Mouse (Mus musculus) heart, embryonic 13.5 days (tissue): ENCODE measurements around the gene Lsm11. TPM values are rescaled to one million over a fixed set of nuclear protein-coding genes. Genes with fewer than 3 reads are reported as not detected.

Experiments used
- ATAC-seq: fragments of 200-750 bp; cut with Nextera tagmentation; 2 replicates; pipeline ENCODE4 v1.8.0; 2017; ENCODE audit warnings: moderate TSS enrichment; ENCODE audit not compliant: insufficient number of reproducible peaks, low FRiP score, low TSS enrichment; ENCODE audit errors: extremely low read depth
- H3K27ac ChIP-seq: fragments of 300-500 bp; sonication (generic); replicated peaks from 2 replicates; pipeline ENCODE4 v1.5.1; 2015; ENCODE audit warnings: moderate library complexity, mild to moderate bottlenecking, inconsistent platforms
- H3K27me3 ChIP-seq: fragments of 300-500 bp; sonication (generic); replicated peaks from 2 replicates; pipeline ENCODE4 v1.6.1; 2015; ENCODE audit warnings: mild to moderate bottlenecking, inconsistent platforms
- H3K36me3 ChIP-seq: fragments of 300-500 bp; sonication (generic); 2 replicates; pipeline ENCODE4 v1.6.1; 2015; ENCODE audit warnings: mild to moderate bottlenecking, inconsistent platforms
- H3K4me1 ChIP-seq: fragments of 300-500 bp; sonication (generic); 2 replicates; pipeline ENCODE4 v1.6.1; 2015; ENCODE audit warnings: inconsistent platforms
- H3K4me2 ChIP-seq: fragments of 300-500 bp; sonication (generic); 2 replicates; pipeline ENCODE4 v1.6.1; 2015; ENCODE audit warnings: inconsistent platforms, mild to moderate bottlenecking, moderate library complexity
- H3K4me3 ChIP-seq: fragments of 300-500 bp; sonication (generic); 2 replicates; pipeline ENCODE4 v1.5.1; 2015; ENCODE audit warnings: moderate library complexity, mild to moderate bottlenecking, inconsistent platforms
- H3K9ac ChIP-seq: fragments of 300-500 bp; sonication (generic); 2 replicates; pipeline ENCODE4 v1.6.1; 2015; ENCODE audit warnings: inconsistent platforms, mild to moderate bottlenecking, moderate library complexity
- H3K9me3 ChIP-seq: fragments of 300-500 bp; sonication (generic); 2 replicates; pipeline ENCODE4 v1.6.1; 2016; ENCODE audit warnings: inconsistent platforms
- WGBS: fragments of 180-500 bp; shearing (Covaris S2); methylation state at CpG from one replicate; pipeline ENCODE4 v1.1.7; 2015; ENCODE audit warnings: mixed read lengths; 5-methylcytosine and 5-hydroxymethylcytosine counted together
- polyA plus RNA-seq: library from polyadenylated mRNA; unstranded; fragments of >200 nt; fragmentation: Nextera tagmentation; extraction: Ambion mirVana; gene quantifications from 2 replicates; pipeline ENCODE4 v1.2.1, GENCODE M21; 2015

Gene Lsm11
- polyA plus RNA-seq, 1 experiment from 2014 or later, result 6.9 TPM

DNA sequence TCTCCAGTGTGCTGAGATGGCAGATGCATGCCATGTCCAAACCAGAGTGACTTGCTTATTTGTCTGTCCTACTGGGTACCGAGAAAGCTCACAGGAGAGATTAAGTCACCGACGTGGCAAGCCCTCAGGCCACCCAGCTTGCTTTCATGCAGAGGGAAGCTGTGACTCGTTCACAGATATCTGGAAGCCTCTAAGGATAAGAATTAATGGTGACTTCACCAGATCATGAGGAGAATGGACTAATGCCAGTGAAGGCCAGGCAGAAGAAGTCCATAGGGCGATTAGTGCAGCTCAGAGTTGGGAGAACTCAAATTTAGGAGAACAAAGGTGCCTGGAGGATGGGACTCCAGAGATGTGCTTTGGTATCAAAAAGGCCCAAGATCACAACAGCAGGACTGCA, 17.3 kb downstream of the Lsm11 start:
- ATAC-seq, result no peak
- Histone ChIP-seq H3K4me1 (peaks cover 5% of the 10 kb centered on the region; the same call in 1 of the 2 replicates), H3K27me3 (0 out of 2 replicates have a peak, but pooled peaks cover 3% of the 10 kb centered on the region), H3K4me2 (no peak overlapping the region), H3K36me3 (peaks cover 41% of the 10 kb centered on the region), H3K9ac (no peak overlapping the region), H3K9me3 (no peaks in the 10 kb centered on the region), H3K4me3 (no peak overlapping the region), H3K27ac (no peak overlapping the region)
- WGBS, result 41% methylated on average over 5 of the region's 5 CpGs

- peak overlapping the region; percentile 74 for H3K4me2 ChIP-seq
- peak overlapping the region; percentile 54 for H3K4me3 ChIP-seq
- 2% methylated on average over 9 of the region's 9 CpGs for WGBS
- peak overlapping the region; percentile 78 for H3K9ac ChIP-seq
- no peaks in the 10 kb centered on the region for H3K9me3 ChIP-seq
- no peak for ATAC-seq
- H3K27me3 ChIP-seq, result 0 out of 2 replicates have a peak, but pooled peaks cover 3% of the 10 kb centered on the region
- peak overlapping the region; percentile 66; the same call in 1 of the 2 replicates for H3K27ac ChIP-seq
- H3K36me3 ChIP-seq, result peaks cover 33% of the 10 kb centered on the region
- peaks cover 2% of the 10 kb centered on the region; the same call in 1 of the 2 replicates for H3K4me1 ChIP-seq
Observed at GRCm38 (mm10) chr11:45926640-45927082, 18.1 kb downstream of the Lsm11 start.

DNA sequence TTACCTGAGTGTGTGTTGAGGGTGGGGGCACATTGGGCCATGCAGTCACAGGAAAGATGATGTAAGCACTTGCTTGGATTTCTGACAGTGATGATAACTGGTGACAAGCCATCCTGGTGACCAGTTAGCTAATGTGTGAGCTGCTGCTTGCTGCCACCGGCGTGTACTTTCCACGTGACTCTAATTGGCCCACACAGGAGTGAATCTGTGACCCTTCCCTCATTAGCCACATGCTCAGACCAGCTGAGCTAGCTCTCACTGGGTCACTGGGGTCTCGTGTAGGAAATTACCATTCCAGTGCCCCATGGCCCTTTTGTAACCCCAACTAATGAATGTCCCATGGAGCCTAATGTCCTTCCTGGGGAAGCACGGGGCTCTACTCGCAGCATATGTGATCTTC, 19.3 kb downstream of the Lsm11 start:
- 0 out of 2 replicates have a peak, but pooled peaks cover 3% of the 10 kb centered on the region for H3K27me3 ChIP-seq
- H3K4me1 ChIP-seq, result peaks cover 9% of the 10 kb centered on the region
- H3K27ac ChIP-seq, result no peak overlapping the region
- WGBS, result 71% methylated on average over 6 of the region's 6 CpGs
- H3K4me2 ChIP-seq, result no peak overlapping the region
- H3K9me3 ChIP-seq, result no peaks in the 10 kb centered on the region
- H3K9ac ChIP-seq, result no peak overlapping the region
- peaks cover 23% of the 10 kb centered on the region for H3K36me3 ChIP-seq
- ATAC-seq, result no peak
- no peak overlapping the region for H3K4me3 ChIP-seq

- 18% methylated on average over 10 of the region's 10 CpGs for WGBS
- H3K27ac ChIP-seq, result no peak overlapping the region
- no peak overlapping the region for H3K4me3 ChIP-seq
- 0 out of 2 replicates have a peak, but pooled peaks cover 3% of the 10 kb centered on the region for H3K27me3 ChIP-seq
- H3K4me2 ChIP-seq, result peak overlapping the region; percentile 52
- peaks cover 9% of the 10 kb centered on the region for H3K4me1 ChIP-seq
- peak overlapping the region; percentile 64 for H3K9ac ChIP-seq
- H3K36me3 ChIP-seq, result no peaks in the 10 kb centered on the region
- no peaks in the 10 kb centered on the region for H3K9me3 ChIP-seq
- no peak for ATAC-seq
Observed at GRCm38 (mm10) chr11:45921480-45921898, 23.2 kb downstream of the Lsm11 start.

DNA sequence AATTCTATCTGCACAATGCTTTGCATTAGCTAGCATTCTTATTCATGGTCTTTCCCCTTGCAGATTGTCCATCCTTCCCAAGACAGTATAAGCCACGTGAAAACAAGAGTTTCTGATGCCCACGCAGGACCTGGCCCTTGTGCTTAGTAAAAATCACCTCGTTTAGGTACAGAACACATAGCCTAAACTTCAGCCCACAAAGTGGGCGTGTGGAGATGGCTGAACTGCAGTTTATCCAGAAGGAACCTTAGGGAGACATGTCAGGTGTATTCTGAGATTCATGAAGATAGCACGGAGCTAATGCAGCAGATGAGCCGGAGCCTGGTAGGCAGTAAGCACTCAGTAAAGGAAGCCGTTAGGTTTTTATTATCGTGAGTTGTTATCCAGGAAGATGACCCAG, 23.7 kb downstream of the Lsm11 start:
- Histone ChIP-seq H3K9ac (no peak overlapping the region; the same call in 1 of the 2 replicates), H3K9me3 (no peaks in the 10 kb centered on the region), H3K36me3 (no peaks in the 10 kb centered on the region), H3K4me1 (peaks cover 7% of the 10 kb centered on the region), H3K4me2 (peak overlapping the region; percentile 52), H3K27me3 (0 out of 2 replicates have a peak, but pooled peaks cover 3% of the 10 kb centered on the region), H3K27ac (no peak overlapping the region), H3K4me3 (no peak overlapping the region)
- 60% methylated on average over 8 of the region's 8 CpGs for WGBS
- ATAC-seq, result no peak

DNA sequence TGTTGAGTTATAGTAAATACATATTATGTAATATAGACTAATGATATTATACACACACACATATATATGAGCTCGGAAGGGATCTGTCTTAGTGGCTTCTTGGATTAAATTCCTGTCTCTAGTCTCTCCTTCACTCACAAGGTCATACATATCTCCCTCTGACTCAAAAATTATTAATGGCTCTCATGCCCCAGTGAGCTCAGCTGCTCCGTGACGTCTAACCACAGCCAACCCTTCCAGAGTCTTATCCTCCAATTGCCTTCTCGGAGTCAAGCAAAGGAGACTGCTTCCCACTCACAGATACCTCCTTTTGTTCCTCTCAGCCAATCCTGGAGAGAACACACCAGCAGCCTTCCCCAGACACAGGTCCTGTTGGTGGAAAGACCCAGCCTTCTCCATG, 25.9 kb downstream of the Lsm11 start:
- no peaks in the 10 kb centered on the region for H3K9me3 ChIP-seq
- no peak; the same call in 1 of the 2 replicates for ATAC-seq
- H3K9ac ChIP-seq, result no peak overlapping the region
- H3K27ac ChIP-seq, result no peak overlapping the region
- WGBS, result 61% methylated on average over 4 of the region's 4 CpGs
- no peaks in the 10 kb centered on the region for H3K36me3 ChIP-seq
- no peaks in the 10 kb centered on the region for H3K27me3 ChIP-seq
- no peak overlapping the region for H3K4me2 ChIP-seq
- H3K4me3 ChIP-seq, result no peak overlapping the region
- H3K4me1 ChIP-seq, result peaks cover 7% of the 10 kb centered on the region

DNA sequence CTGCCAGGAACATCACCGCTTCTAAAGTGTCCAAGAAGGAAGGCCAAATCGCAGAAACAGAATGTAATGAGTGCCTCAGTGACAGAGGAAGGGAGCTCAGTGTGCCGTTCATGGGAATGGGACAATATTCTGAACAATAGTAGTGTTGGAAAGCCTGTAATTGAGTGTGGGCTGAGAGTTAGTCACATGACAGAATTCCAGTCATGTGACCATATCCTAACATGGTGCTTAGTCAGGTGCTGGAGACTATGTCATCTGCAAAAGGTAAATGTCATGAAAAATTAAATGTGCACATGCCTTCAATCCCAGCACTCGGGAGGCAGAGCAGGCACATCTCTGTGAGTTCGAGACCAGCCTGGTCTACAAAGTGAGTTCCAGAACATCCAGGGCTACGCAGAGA, 26.7 kb downstream of the Lsm11 start:
- Histone ChIP-seq H3K4me1 (peaks cover 7% of the 10 kb centered on the region), H3K27ac (no peak overlapping the region), H3K36me3 (no peaks in the 10 kb centered on the region), H3K4me3 (no peak overlapping the region), H3K4me2 (no peak overlapping the region), H3K9me3 (no peaks in the 10 kb centered on the region), H3K9ac (no peak overlapping the region), H3K27me3 (no peaks in the 10 kb centered on the region)
- ATAC-seq, result no peak
- 90% methylated on average over 6 of the region's 6 CpGs for WGBS

DNA sequence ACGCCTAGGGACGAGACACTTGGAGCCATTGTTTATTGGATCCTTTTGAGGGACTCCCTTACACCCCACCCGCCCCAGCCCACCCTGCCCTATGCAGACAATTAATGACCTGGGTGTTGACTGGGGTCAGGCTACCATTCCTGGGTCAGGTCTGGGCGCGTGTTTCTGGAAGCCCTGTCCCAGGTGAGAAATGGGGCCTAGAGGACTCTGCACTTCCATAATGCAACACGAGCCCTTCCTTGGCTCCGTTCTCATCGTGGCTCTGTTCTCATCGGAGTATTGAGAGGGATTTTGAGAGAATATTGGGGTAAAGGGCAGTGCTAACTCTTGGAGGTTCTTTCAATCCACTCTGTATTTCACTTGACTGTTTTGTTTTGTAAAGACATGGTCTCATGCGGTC, 28.5 kb downstream of the Lsm11 start:
- Histone ChIP-seq H3K4me2 (no peak overlapping the region), H3K4me3 (no peak overlapping the region), H3K9ac (no peak overlapping the region), H3K4me1 (peaks cover 2% of the 10 kb centered on the region; the same call in 1 of the 2 replicates), H3K27ac (no peak overlapping the region), H3K9me3 (no peaks in the 10 kb centered on the region), H3K27me3 (no peaks in the 10 kb centered on the region), H3K36me3 (peaks cover 14% of the 10 kb centered on the region)
- no peak for ATAC-seq
- WGBS, result 87% methylated on average over 10 of the region's 10 CpGs

GRCm38 (mm10) chr11:45910701-45911100, 34.0 kb downstream of the Lsm11 start:
- no peak for ATAC-seq
- WGBS, result 96% methylated on average over 5 of the region's 5 CpGs

GRCm38 (mm10) chr11:45908894-45909293, 35.8 kb downstream of the Lsm11 start:
- Histone ChIP-seq H3K4me1 (peaks cover 3% of the 10 kb centered on the region; the same call in 1 of the 2 replicates), H3K27me3 (no peaks in the 10 kb centered on the region), H3K9ac (no peak overlapping the region), H3K9me3 (no peaks in the 10 kb centered on the region), H3K36me3 (peaks cover 71% of the 10 kb centered on the region), H3K27ac (no peak overlapping the region), H3K4me3 (no peak overlapping the region), H3K4me2 (no peak overlapping the region)
- no peak for ATAC-seq
- WGBS, result 96% methylated on average over 7 of the region's 7 CpGs

More at GRCm38 (mm10) chr11:45910701-45911100, 34.0 kb downstream of the Lsm11 start:
- H3K4me3 ChIP-seq, result no peak overlapping the region
- H3K27me3 ChIP-seq, result no peaks in the 10 kb centered on the region
- H3K4me1 ChIP-seq, result peaks cover 3% of the 10 kb centered on the region; the same call in 1 of the 2 replicates
- H3K27ac ChIP-seq, result no peak overlapping the region
- no peak overlapping the region for H3K9ac ChIP-seq
- H3K36me3 ChIP-seq, result peaks cover 65% of the 10 kb centered on the region
- no peaks in the 10 kb centered on the region for H3K9me3 ChIP-seq
- H3K4me2 ChIP-seq, result no peak overlapping the region

DNA sequence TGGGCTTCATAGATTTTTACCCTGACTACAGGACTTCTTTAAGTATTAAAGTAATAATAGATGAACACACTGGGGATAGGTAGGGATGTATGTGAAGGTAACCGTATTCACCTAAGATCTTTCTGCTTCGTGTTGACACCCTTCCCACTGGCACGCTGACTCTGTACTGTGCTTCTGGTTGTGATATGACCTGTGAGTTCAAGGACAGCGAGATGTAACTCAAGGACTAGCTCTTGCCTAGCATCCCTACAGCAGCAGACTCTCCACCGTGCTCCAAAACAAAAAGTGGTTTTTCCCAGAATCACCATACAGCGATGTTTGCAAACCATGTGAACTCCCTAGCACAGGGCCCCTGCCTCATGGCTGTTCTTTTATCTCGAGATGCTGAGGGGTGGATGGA, 36.7 kb downstream of the Lsm11 start:
- Histone ChIP-seq H3K9ac (no peak overlapping the region), H3K4me1 (peaks cover 3% of the 10 kb centered on the region; the same call in 1 of the 2 replicates), H3K4me3 (no peak overlapping the region), H3K9me3 (no peaks in the 10 kb centered on the region), H3K27me3 (no peaks in the 10 kb centered on the region), H3K36me3 (peaks cover 80% of the 10 kb centered on the region), H3K27ac (no peak overlapping the region), H3K4me2 (no peak overlapping the region)
- WGBS, result 88% methylated on average over 7 of the region's 7 CpGs
- ATAC-seq, result no peak

GRCm38 (mm10) chr11:45907301-45907700, 37.4 kb downstream of the Lsm11 start:
- no peak overlapping the region for H3K27ac ChIP-seq
- peaks cover 3% of the 10 kb centered on the region; the same call in 1 of the 2 replicates for H3K4me1 ChIP-seq
- peaks cover 85% of the 10 kb centered on the region for H3K36me3 ChIP-seq
- no peaks in the 10 kb centered on the region for H3K27me3 ChIP-seq
- no peak for ATAC-seq
- H3K4me2 ChIP-seq, result no peak overlapping the region
- H3K4me3 ChIP-seq, result no peak overlapping the region
- no peak overlapping the region for H3K9ac ChIP-seq
- WGBS, result 75% methylated on average over 5 of the region's 5 CpGs
- no peaks in the 10 kb centered on the region for H3K9me3 ChIP-seq
